Mouse (Mus musculus): ENCODE data around the gene Tent5d.
A peak's percentile ranks its signal among the peaks of the same experiment; 100 is the strongest.

The Tent5d gene

GRCm38 (mm10) chrX:107792290-107792689, at the start of gene Tent5d:
Gene Tent5d, plus strand, starts transcription at chrX:107792590.
- no peak for DNase-seq

GRCm38 (mm10) chrX:107767896-107768295, 24.5 kb upstream of the Tent5d start:
- DNase-seq = no peak

DNA sequence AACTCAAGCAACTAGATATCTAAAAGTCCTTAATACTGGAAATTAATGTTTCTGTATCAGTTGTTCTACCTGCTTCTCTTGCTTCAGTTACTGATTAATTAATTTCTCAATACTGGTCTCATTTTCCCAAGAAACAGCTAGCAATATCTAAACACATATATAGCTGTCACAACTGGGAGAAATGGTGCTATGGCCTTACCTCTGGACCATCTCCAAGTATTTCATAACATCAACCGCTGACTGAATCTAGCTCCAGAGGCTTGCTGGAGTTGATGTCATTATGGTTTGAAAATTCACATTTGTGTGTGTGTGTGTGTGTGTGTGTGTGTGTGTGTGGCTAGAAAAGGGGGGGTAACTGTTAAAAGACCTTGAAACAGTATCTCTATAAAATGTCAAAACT, 2.3 kb upstream of the Tent5d start:
- DNase-seq = no peak

DNA sequence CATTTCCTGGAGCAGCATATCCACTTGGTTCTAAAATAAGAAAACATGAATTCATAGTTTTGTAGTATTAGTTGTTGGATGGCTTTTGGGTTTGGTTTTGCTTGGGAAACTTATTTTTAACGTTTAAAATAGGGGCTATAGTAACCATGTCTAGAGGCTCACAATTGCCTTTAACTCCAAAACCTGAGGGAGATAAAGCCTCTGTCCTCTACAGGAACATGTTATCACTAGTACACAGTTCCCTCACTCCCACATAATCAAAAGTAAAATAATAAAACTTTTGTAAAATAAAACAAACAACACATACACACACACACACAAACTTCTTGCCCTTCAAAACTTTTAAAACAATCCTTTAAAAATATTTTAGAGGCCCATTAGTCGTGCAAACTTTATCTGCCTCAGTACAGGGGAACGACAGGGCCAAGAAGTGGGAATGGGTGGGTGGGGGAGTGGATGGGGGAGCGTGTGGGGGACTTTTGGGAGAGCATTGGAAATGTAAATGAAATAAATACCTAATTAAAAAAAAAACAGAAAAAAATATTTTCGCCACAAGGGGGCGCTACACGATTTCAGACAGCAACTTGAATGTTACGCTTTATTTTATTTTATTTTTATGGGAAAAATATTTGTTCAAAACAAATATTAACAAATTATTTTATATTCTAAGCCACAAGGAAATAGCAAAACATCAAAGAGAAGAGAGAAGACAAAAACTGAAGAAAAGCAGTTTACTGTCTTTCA, 1.5 kb upstream of the Tent5d start:
- no peak for DNase-seq

DNA sequence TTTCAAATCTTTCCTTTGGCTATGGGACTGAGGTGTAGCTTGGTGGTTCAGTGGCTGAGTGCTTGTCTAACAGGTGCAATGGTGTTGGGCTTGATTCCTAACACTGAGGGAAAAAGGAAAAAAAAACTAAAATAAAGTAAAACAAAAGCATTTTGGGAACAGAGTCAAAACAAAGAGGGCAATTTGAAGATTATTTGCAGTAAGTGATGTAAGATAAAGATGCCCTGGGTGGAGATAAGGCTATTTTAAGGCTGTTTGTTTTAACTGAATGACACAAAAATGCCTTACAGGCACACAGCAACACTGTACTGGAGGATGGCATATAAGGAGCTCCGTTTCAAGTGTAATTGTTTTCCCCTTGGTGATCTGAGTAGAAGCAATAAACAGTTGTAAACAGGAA, 3.4 kb downstream of the Tent5d start:
- no peak for DNase-seq

DNA sequence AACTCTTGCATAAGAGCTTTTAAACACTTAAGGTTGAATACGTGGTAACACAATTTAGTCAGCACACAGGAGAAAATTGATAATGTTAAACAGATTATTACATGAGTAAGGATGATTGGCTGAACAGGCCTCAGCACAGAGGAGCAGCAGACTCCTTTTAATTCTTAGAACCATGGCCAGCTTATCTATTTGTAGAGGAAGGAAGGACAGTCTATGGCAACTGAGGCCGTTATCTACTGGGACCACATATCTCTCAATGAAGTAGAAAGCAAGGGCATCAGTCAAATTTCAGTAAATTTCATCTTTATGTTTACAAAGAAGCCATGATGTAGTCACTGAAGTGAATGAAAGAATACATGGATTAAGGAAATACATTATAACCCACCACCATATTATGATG, 4.5 kb downstream of the Tent5d start:
- DNase-seq = no peak

GRCm38 (mm10) chrX:107812120-107812519, 19.7 kb downstream of the Tent5d start:
- no peak for DNase-seq

- DNase-seq = no peak
These were observed 23.3 kb downstream of the Tent5d start for GRCm38 (mm10) chrX:107815502-107816217.

DNA sequence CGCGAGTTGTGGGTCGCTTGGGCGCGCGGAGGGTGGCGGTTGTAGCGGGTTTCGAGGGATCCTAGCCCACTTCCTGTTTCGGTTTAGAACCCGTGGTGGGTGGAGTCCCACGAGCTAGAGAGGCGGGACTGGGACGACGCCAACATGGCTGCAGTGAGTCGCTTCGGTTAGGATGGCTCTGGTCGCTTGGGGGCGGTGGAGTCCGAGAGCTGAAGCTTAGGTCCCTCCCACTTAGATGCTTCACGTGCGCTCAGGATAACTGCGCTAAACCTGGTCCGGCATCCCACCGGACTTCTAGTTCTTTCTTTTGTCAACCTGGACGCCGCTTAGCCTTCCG, 23.8 kb downstream of the Tent5d start, which contains the start of gene 2610002M06Rik:
2610002M06Rik (minus strand) TSS at position 117 of the 337 bp plus-strand sequence.
- DNase-seq = peak; percentile 83 to 86

DNA sequence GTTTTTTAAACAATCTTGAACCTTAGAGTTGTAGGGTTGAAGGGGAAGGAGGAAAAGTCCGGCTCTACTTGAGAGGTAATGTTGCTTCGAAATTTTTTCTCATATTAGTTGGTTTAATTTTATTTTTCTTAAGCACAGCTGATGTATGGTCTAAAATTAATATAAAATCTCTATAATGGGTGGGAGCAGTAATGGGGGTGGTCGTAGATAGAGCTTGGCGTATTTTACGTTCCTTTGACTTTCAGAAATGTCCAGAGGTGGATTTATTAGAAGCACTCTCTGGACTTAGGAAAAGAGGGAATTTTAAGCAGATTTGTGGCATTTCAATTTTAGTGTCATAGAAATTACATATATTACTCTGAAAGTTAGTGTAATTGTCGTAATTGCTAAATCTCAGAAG, 24.3 kb downstream of the Tent5d start:
- no peak for DNase-seq

- DNase-seq = no peak
These were observed 65.8 kb downstream of the Tent5d start for GRCm38 (mm10) chrX:107858165-107858564.
